Mouse (Mus musculus): Measurements from ENCODE around the gene Lypla2.
A peak's percentile ranks its signal among the peaks of the same experiment; 100 is the strongest.

Gene Lypla2

DNA sequence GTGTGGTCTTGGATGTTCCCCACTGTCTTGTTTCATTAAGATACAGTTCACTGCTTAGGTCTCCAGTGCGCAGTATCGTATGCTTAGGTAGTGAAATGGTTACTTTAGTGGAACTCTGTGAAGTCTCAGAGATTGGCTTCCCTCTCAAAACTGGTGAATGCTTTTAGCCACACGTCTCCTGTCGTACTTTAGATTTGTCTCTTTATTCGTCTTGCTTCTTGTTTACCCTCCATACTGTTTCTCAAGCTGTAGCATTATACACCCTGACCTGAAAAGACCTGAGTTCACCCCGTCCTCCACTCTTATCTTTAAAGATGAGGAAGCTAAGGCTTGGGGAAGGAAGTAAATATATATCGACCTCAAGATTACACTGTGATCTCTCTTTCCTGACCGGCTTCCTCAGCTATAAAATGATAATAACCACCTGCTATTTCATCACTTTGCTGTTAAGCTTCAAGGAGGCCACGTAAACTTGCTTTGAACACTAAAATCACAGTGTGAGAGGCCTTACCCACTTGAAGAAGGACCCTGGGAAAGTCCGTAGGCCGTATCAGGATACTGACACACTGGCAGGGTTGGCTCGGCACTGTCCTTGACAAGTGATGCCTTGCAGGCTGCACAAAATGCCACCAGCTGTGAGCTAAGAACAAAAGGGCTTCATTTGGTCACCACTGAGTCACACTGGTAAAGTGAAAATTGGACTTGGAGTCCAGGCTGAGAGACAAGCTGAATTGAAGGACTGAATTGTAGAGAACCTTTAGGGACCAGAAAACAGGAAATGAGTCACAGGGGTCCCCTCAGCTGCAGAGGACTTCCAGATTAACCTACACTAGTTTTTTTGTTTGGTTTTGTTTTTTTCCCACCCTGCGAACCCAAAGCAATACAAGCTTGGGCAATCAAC is 735 bp upstream of the Lypla2 start:
- DNase-seq (ENCODE audit: low read depth, low spot score), result no peak

DNA sequence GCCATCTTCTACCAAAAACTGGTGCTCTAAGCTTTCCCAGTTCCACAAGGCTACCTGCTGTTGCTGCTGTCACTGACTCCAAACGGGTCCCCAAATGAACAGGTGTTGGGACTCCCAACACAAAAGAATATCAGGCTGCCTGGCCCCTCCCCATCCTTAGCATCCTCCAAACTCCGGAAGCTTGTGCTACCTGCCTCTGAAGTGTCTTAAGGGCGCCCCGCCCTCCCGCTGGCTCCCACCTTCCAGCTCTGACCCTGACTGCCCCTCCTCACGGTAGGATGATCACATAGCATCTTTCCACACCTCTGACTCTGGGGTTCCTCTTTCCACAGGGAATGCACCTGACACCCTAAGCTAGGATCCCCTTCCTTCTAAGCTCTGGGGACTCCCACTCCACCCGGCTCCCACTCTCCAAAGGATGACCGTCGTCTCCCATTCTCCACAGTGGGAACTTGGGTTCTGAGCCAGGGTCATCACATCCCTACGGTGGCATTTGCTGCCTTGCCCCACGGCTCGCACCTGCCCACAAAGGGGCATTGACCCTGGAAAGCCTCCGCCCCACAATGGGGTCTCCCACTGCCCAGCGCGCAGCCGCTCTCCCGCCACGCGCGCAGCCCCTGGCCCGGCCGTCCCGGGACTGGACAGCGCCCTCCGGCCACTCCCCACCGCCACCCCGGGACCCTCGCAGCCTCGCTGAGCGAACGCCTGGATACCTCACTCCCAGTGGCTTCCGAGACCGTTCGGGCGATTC is 446 bp downstream of the Lypla2 start:
- DNase-seq (ENCODE audit: low read depth, low spot score), result no peak

DNA sequence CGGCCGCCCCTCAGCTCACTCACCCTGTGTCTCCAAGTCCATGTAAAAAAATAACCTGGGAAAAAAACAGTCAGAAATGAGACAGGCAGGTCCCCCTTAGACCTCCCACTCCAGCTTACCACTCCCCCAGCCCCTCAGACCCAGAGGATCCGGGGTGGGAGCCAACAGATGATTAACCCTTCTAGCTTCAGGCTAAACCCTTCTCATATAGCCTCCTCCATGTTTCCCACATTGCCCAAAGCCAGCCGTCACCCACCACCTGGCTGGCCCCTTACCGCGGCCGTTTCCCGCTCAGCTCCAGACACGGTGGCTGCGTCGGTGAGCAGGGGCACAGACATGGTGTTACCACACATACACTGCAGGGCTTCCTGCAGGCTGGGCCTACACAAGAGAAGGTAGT is 1.8 kb downstream of the Lypla2 start:
- DNase-seq (ENCODE audit: low read depth, low spot score), result no peak

DNA sequence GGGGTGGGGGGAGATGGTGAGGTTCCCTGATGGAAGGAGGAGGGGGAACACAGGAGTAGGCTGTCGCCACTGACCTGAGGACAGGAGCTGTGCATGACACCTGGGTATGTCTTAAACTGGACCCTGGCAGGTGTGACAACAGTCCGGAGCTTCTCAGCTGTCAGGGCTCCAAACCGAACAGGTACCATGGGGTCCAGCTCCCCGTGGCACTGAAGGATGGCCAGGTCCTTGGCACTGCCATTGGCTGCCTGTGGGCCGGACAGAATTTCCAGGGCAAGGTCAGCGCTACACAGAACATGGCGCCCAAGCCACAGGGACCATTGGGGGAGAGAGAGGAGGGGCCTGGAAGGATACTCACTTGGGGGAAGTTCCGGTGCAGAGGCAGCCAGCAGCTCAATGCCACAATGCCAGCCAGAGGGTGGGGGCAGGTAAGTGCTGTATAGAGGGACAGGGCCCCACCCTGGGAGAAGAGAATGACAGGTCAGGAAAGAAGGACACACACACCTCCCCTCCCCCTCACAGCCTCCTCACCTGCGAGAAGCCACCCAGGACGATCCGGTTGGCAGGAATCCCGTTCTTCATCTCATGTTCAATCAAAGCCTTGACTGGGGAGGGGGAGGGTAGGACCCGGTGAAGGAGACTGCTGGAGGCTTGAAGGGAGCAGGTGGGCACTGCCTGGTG is 3.2 kb downstream of the Lypla2 start:
- no peak for DNase-seq (ENCODE audit: low read depth, low spot score)

DNA sequence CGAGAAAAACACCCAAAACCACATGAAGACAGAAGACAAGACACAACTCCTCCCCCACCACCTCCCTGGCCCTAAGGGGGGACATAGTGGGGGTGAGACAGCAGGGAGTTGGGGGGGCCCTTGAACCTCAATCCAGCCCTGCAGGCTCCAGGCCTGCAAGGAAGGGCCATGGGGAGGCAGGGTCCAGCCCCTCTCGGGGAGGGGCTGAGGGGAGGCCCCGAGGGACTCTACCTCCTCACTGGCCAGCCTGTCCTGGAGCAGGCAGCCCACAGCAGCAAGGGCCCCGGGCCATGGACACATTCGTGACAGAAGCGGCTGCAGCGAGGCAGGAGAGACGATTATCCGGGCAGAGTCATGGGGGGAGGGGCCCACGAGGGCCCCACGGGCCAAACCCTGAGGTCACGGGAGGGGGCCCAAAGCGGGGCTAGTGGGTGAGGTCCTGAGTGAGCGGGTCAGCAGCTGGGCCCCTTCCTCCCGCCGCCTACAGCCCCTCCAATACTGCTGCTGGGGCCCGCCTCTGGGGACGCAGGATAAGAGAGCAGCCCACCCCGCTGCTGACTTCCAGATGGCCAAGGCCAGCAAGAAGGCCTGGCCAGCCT is 4.1 kb downstream of the Lypla2 start:
- no peak for DNase-seq (ENCODE audit: low read depth, low spot score)

DNA sequence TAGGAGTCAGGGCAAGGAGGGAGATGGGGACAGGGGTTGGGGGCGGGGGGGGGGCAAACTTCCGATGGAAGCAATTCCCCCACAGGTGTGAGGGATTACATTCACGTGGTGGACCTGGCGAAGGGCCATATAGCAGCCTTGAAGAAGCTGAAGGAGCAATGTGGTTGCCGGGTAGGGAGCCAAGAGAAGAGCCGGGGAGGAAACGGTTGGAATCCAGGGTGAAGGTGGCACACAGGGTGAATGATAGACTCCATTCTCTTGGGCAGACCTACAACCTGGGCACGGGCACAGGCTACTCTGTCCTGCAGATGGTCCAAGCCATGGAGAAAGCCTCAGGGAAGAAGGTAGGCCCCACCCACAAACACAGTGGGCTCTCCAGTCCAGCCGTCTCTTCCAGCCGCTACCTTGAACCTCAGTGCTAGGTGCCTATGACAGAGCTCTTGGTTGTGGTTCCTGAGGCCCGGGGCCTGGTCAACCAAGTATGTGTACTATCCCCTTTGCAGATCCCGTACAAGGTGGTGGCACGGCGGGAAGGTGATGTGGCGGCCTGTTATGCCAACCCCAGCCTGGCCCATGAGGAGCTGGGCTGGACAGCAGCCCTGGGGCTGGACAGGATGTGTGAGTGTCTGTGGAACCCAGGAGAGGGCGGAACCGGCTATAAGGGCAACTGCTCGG is 5.2 kb downstream of the Lypla2 start:
- DNase-seq (ENCODE audit: low read depth, low spot score), result no peak

DNA sequence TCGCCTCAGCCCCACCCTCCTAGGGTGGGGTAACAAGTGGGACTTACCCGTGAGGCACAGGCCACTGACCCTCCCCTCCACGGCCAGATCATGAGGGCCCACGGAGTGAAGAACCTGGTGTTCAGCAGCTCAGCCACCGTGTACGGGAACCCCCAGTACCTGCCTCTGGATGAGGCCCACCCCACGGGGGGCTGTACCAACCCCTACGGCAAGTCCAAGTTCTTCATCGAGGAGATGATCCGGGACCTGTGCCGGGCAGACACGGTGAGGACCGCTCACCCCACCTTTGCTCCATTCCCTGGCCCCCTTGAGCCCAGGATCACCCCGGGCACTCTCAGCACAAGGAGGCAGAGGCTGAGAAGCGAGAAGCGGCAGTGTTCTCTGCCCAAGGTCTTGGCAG is 6.1 kb downstream of the Lypla2 start:
- no peak for DNase-seq (ENCODE audit: low read depth, low spot score)

DNA sequence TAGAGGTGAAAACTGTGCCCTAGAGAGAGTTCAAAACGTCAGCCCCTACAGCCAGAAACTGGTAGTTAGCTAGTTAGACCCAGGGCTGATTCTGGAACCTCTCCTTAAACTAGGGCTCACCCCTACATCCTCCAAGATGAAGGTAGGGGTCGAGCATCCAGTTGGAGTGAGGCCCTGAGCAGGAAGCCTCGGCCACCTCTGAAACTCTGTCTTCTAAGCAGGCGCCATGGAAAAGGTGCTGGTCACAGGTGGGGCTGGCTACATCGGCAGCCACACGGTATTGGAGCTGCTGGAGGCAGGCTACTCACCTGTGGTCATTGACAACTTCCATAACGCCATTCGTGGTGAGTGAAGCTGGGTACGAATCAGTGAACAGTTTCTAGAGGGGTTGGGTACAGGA is 7.3 kb downstream of the Lypla2 start:
- DNase-seq (ENCODE audit: low read depth, low spot score), result no peak

DNA sequence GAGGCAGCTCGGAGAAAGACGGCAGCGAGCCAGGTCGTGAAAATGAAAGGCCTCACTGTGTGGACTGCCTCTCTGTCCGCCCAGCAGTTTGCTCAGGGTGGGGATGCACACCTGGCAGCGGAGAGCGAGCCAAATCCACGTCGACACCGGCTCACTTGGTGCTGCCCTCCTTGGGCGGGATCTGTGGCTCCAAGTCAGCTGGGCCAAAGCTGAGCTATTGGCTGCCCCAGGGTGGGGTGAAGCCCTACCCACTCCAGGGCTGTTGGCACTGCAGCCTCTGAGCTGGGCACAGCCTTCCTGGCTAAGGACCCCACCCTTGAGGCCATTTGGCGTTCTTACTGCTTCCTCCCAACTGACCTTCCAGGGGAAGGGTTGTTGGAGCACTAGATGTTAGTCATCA is 8.0 kb downstream of the Lypla2 start:
- DNase-seq (ENCODE audit: low read depth, low spot score), result no peak

DNA sequence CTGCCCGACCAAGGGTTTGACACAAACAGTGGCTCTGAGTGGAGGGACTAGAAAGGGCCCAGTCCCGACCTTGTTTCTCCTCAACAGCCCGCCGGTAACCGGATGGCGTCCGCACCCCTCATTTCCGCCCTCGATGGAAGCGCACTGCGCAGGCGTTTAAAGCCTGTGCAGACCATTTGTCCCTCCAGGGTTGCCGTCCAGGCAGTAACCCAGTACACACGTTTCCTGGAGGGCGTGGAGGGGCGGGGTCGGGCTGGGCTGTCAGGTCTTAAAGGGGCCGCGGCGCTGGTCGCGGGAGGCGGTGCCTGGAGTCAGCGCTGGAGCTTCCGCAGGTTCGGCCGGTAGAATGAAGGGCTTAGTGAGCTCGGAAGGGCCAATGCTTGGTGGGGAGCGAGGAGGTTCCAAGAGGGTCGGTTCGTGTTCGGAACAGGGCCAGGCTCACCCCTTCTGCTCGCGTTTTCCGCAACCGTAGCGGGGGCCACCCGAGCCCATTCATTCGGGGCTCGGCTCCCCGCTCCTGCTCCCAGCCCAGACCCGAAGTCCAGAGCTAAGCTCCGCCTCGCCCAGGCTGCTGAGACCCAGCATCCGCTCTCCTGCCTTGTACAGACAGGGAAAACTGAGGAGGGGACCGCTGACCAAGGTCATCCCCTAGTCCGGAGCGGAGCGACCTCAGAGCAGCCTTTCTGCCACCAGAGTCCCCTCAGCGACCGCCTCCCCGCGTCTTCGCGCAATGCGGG is 8.8 kb downstream of the Lypla2 start, which contains the start of gene Gale:
Gene Gale, plus strand, starts transcription at position 271 of the 737 bp plus-strand sequence.
- DNase-seq (ENCODE audit: low read depth, low spot score), result peak; percentile 95

DNA sequence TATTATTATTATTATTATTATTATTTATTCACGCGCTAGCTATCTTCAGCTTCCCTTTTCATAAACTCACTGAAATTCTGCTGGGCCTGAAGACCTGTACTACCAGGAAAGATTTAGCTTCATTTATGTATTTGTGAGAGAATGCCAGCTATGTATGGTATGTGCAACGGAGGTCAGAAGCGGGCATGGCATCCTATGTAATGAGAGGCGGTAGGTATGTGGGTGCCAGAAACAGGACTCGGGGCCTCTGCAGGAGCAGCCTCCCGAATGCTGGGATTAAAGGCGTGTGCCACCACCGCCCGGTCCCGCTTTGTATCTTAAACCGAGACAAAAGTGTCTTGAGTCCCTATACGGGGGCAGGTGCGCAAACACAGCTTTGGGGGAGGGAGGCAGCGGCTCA is 9.5 kb downstream of the Lypla2 start:
- DNase-seq (ENCODE audit: low read depth, low spot score), result no peak

DNA sequence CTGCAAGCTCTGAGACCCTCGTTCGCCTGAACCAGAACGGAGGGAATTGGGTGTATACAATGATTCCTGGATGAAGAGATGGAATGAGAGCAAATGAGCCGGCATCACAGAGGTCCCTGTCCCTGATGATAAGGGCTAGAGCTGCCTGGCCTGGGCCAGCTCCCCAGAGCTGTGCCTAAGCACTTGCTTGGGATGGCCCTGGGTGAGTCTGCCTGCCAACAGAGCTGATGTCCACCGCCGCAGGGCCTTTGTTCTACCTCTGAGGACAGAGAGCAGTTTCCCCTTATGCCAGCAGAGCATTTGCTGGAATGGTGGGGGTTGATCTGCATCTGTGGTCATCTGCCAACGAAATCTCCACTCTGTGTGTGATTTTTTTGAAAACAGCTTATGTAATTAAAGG is 10.2 kb downstream of the Lypla2 start:
- DNase-seq (ENCODE audit: low read depth, low spot score), result no peak

DNA sequence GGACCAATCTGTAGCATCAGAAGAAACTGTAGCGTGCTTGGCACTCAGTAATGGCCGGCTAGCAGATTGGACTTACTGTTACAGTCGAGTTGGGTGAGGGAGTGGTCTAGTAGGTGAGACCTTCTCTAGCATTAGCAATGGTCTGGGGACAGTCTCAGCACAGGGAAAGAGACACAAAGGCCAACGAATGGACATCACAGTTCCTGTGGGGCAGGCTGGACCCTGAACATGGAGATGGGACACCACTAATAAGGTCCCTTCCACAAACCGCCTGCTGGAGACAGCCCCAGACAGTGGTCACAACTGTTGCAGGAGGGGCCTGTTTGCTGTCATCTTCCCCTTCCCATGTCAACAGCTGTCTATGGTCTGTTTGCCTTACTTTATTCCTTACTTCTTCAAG is 10.7 kb downstream of the Lypla2 start:
- DNase-seq (ENCODE audit: low read depth, low spot score), result no peak

DNA sequence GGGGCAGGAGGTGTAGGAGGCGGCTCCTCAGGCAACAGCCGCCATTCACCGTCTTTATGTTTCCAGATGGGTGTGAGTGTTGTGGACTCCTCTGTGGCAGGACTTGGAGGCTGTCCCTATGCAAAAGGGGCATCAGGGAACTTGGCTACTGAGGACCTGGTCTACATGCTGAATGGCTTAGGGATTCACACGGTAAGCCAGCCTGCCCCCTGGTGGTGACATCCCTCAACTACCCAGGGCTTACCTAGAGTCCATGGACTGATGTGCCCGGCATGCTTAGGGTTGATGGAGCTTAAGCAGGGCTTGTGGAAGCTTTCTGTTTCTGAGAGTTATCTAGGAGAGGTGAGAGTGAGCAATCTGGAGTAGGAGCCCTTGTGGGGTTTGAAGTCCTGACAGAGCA is 11.7 kb downstream of the Lypla2 start:
- DNase-seq (ENCODE audit: low read depth, low spot score), result peak; percentile 77

DNA sequence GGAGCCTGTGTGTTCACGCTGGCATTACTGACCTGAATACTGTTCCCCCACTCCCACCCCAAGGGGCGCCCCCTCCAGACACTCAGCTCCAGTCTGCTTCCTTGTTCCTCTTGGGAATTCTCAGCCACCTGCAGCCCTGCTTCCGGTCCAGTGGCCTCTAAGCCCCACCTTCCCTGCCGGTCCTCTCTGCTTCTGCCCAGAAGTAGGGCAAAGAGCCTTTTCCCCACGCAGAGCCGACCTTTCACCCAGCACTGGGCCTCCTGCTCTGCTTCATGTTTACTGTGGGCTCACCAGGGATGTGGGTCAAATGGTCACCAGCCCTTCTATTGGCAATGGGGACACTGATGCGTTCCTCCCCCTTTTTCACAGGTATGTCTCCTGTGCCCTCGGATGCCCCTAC is 14.1 kb downstream of the Lypla2 start:
- DNase-seq (ENCODE audit: low read depth, low spot score), result no peak

DNA sequence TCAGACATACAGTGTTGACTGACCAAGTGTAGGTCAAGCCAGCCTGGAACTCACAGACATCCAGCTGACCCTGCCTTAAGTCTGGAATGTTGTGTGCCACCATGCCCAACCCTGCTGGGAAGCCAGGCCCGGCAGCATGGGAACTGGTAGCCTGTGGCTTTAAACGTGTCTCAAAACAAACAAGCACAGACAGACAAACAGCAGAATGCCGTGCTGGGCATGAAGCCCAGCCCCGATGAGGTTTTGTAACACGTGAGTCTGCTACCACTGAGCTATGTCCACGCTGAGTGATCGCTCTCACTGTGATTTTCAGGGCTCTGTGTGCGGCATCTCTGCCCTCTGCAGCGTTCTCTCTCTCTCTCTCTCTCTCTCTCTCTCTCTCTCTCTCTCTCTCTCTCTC is 16.5 kb downstream of the Lypla2 start:
- DNase-seq (ENCODE audit: low read depth, low spot score), result no peak

DNA sequence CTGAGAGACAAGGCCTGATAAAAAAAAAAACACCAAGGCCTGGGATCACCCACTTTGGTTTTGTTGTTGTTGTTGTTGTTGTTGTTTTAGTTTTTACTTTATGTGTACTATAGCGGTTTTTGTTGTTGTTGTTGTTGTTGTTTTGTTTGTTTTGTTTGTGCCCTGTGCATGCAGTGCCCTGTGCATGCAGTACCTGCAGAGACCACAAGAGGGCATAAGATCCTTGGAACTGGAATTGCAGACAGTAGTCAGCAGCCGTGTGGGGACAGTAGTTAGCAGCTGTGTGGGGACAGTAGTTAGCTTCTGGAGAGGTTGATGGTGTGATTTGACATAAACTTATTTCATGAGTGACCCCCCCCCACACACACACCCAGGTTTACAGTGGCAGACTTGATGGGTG is 18.2 kb downstream of the Lypla2 start:
- DNase-seq (ENCODE audit: low read depth, low spot score), result peak; percentile 76

DNA sequence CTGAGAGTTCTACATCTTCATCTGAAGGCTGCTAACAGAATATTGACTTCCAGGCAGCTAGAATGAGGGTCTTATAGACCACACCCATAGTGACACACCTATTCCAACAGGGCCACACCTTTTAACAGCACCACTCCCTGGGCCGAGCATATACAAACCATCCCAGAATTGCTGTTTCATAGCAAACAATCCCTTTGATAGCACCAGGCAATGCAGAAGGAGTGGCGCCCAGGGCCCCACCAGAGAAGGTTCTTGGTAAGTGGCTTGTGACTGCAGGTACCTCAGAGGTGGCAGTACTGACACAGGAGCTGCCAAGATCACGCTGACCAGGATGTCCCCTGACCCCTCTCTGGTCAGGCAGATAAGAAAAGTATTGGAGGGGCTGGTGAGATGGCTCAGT is 19.2 kb downstream of the Lypla2 start:
- no peak for DNase-seq (ENCODE audit: low read depth, low spot score)

DNA sequence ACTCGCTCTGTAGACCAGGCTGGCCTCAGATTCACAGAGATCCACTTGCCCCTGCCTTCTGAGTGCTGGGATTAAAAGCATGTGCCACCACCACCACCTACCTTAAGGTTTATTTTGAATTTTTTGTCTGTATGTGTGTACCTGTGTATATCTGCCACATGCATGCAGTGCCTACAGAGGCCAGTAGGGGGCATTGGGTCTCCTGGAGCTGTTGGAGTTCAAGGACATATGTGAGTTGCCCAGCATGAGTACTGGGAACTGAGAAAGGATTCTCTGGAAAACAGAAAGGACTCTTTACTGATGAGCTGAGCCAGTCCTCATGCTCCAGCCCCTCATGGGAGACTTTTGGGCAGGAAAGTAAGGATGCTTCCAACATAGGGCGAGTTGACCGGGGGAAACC is 20.9 kb downstream of the Lypla2 start:
- no peak for DNase-seq (ENCODE audit: low read depth, low spot score)

DNA sequence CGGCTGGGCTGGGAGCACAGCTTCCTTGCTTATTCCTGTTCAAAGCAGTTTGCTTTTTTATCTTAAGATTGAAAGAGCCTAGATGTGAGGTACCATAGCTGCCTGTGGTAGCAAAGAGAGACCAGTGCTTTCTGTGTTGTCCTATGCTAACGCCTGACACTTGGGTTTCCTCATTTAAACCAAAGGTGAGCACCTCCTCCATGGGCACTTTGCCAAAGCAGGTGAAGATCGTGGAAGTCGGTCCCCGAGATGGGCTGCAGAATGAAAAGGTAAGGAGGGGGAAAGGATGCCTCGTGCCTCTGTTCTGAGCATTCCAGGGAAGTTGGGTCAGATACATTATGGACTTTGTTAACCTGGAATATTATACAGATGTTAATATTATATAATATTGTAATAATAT is 22.1 kb downstream of the Lypla2 start:
- no peak for DNase-seq (ENCODE audit: low read depth, low spot score)

DNA sequence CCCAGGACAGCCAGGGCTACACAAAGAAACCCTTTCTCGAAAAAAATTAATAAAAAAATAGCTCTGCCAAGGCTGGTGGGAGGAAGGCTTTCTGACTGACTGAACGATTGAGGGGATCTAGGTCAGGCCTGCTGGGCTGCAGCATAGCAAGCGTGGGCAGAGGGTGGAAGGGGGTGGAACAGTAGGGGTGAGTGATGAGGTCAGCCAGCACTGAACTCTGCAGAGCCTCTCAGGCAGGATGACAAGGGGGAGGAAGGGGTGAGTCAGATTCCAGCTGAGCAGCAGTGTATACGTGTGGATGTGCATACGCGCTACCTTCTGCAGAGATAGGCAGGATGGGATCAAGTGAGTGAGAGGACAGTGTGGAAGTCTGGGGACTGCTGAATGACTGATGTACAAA is 22.5 kb downstream of the Lypla2 start:
- DNase-seq (ENCODE audit: low read depth, low spot score), result no peak
